Mouse (Mus musculus) limb, embryonic 14.5 days (tissue): ENCODE measurements at regions not wholly inside any gene's neighbourhood (a gene's known extent, or its start where the extent isn't known, plus 50 kb on each side); places are given as distances from the start of the nearest gene placed in this dataset.

Experiments used
- ATAC-seq: fragments of 200-750 bp; cut with Nextera tagmentation; 2 replicates; pipeline ENCODE4 v1.8.0; 2017; ENCODE audit warnings: low read depth, moderate number of reproducible peaks, moderate TSS enrichment; ENCODE audit not compliant: low FRiP score
- DNase-seq: peaks from one replicate; pipeline ENCODE4 v3.0.0-alpha.2; 2015; ENCODE audit warnings: low spot score
- H3K27ac ChIP-seq: fragments of 300-500 bp; sonication (generic); replicated peaks from 2 replicates; pipeline ENCODE4 v1.5.1; 2014; ENCODE audit warnings: low read depth, mild to moderate bottlenecking, low read length, moderate library complexity, mixed read lengths
- H3K27me3 ChIP-seq: fragments of 300-500 bp; sonication (generic); 2 replicates; pipeline ENCODE4 v1.6.1; 2014; ENCODE audit warnings: low read length, mixed read lengths; ENCODE audit not compliant: control insufficient read depth, insufficient read depth
- H3K36me3 ChIP-seq: fragments of 300-500 bp; sonication (generic); 2 replicates; pipeline ENCODE4 v1.6.1; 2014; ENCODE audit warnings: mild to moderate bottlenecking, low read length, moderate library complexity, mixed read lengths; ENCODE audit not compliant: control insufficient read depth, insufficient read depth
- H3K4me1 ChIP-seq: fragments of 300-500 bp; sonication (generic); 2 replicates; pipeline ENCODE4 v1.6.1; 2014; ENCODE audit warnings: antibody characterized with exemption, low read length, mixed read lengths; ENCODE audit not compliant: control insufficient read depth, insufficient read depth
- H3K4me2 ChIP-seq: fragments of 300-500 bp; sonication (generic); replicated peaks from 2 replicates; pipeline ENCODE4 v1.6.1; 2014; ENCODE audit warnings: low read depth, mild to moderate bottlenecking, low read length, moderate library complexity; ENCODE audit not compliant: severe bottlenecking
- H3K4me3 ChIP-seq: fragments of 300-500 bp; sonication (generic); replicated peaks from 2 replicates; pipeline ENCODE4 v1.5.1; 2014; ENCODE audit warnings: low read length
- H3K9ac ChIP-seq: fragments of 300-500 bp; sonication (generic); 2 replicates; pipeline ENCODE4 v1.6.1; 2014; ENCODE audit warnings: mild to moderate bottlenecking, low read depth, low read length, moderate library complexity; ENCODE audit not compliant: severe bottlenecking
- H3K9me3 ChIP-seq: fragments of 300-500 bp; sonication (generic); 2 replicates; pipeline ENCODE4 v1.6.1; 2016; ENCODE audit warnings: low read length; ENCODE audit not compliant: control insufficient read depth
- POLR2A ChIP-seq: fragments of 200-500 bp; IDR thresholded peaks from 2 replicates; pipeline ENCODE4 v1.8.0; 2012; ENCODE audit warnings: inconsistent platforms, mild to moderate bottlenecking, moderate library complexity, borderline replicate concordance; ENCODE audit not compliant: insufficient read depth, insufficient read length; ENCODE audit errors: extremely low read depth
- WGBS: fragments of 180-500 bp; shearing (Covaris S2); extraction: QIAGEN DNeasy Blood & Tissue Kit; methylation state at CpG from one replicate; pipeline ENCODE4 v1.1.7; 2014; 5-methylcytosine and 5-hydroxymethylcytosine counted together

- Histone ChIP-seq H3K27ac (peak overlapping the region; percentile 38; the same call in 1 of the 2 replicates), H3K36me3 (no peaks in the 10 kb centered on the region), H3K4me3 (peak overlapping the region; percentile 59), H3K4me2 (peak overlapping the region; percentile 86), H3K4me1 (peaks cover 2% of the 10 kb centered on the region; the same call in 1 of the 2 replicates), H3K27me3 (peaks cover 91% of the 10 kb centered on the region), H3K9ac (peak overlapping the region; percentile 67), H3K9me3 (no peaks in the 10 kb centered on the region)
- DNase-seq, result peak; percentile 48
- TF ChIP-seq POLR2A, result no peak
- WGBS, result 1% methylated on average over 57 of the region's 91 CpGs
- peak; percentile 78 for ATAC-seq
These were observed 227.1 kb downstream of the Mef2c start for GRCm38 (mm10) chr13:83730713-83731480.

GRCm38 (mm10) chr13:83731481-83732006, 227.7 kb downstream of the Mef2c start:
- H3K27me3 ChIP-seq, result peaks cover 89% of the 10 kb centered on the region
- H3K4me1 ChIP-seq, result peaks cover 2% of the 10 kb centered on the region; the same call in 1 of the 2 replicates
- no peaks in the 10 kb centered on the region for H3K36me3 ChIP-seq
- no peak overlapping the region for H3K27ac ChIP-seq
- peak overlapping the region; percentile 86 for H3K4me2 ChIP-seq
- 0% methylated on average over 8 of the region's 10 CpGs for WGBS
- H3K9me3 ChIP-seq, result no peaks in the 10 kb centered on the region
- no peak for DNase-seq
- ATAC-seq, result no peak
- peak overlapping the region; percentile 67 for H3K9ac ChIP-seq
- H3K4me3 ChIP-seq, result peak overlapping the region; percentile 59
- TF ChIP-seq POLR2A, result no peak

- no peaks in the 10 kb centered on the region for H3K36me3 ChIP-seq
- no peak for ATAC-seq
- no peaks in the 10 kb centered on the region for H3K9me3 ChIP-seq
- peak overlapping the region; percentile 3; the same call in 1 of the 2 replicates for H3K4me2 ChIP-seq
- H3K27ac ChIP-seq, result no peak overlapping the region
- no peak for DNase-seq
- no peak overlapping the region for H3K9ac ChIP-seq
- TF ChIP-seq POLR2A, result no peak
- H3K4me3 ChIP-seq, result no peak overlapping the region; the same call in 1 of the 2 replicates
- peaks cover 2% of the 10 kb centered on the region; the same call in 1 of the 2 replicates for H3K4me1 ChIP-seq
- peaks cover 86% of the 10 kb centered on the region for H3K27me3 ChIP-seq
- WGBS, result 1% methylated on average over 31 of the region's 31 CpGs
These were observed 228.7 kb downstream of the Mef2c start for GRCm38 (mm10) chr13:83732283-83733121.

- no peak overlapping the region for H3K9ac ChIP-seq
- peaks cover 2% of the 10 kb centered on the region; the same call in 1 of the 2 replicates for H3K4me1 ChIP-seq
- TF ChIP-seq POLR2A, result no peak
- DNase-seq (no peak), ATAC-seq (no peak)
- H3K27ac ChIP-seq, result no peak overlapping the region
- WGBS, result 3% methylated on average over 23 of the region's 24 CpGs
- H3K27me3 ChIP-seq, result peaks cover 86% of the 10 kb centered on the region
- no peaks in the 10 kb centered on the region for H3K36me3 ChIP-seq
- 0 out of 2 replicates have a peak overlapping the region, but pooled peaks have one; percentile 1 for H3K4me3 ChIP-seq
- no peak overlapping the region for H3K4me2 ChIP-seq
- H3K9me3 ChIP-seq, result no peaks in the 10 kb centered on the region
These were observed 229.6 kb downstream of the Mef2c start for GRCm38 (mm10) chr13:83733231-83733990.
